Mouse (Mus musculus) neural tube, embryonic 15.5 days (tissue): Measurements from ENCODE around the gene Btd. TPM values are rescaled to one million over a fixed set of nuclear protein-coding genes. Genes with fewer than 3 reads are reported as not detected.

Experiments used
- ATAC-seq: fragments of 200-750 bp; cut with Nextera tagmentation; 2 replicates; pipeline ENCODE4 v1.8.0; 2017; ENCODE audit warnings: mild to moderate bottlenecking, moderate TSS enrichment, moderate library complexity; ENCODE audit not compliant: low FRiP score
- H3K27ac ChIP-seq: fragments of 300-500 bp; sonication (generic); replicated peaks from 2 replicates; pipeline ENCODE4 v1.5.1; 2015; ENCODE audit warnings: mild to moderate bottlenecking, inconsistent platforms
- H3K27me3 ChIP-seq: fragments of 300-500 bp; sonication (generic); replicated peaks from 2 replicates; pipeline ENCODE4 v1.6.1; 2015; ENCODE audit warnings: inconsistent platforms
- H3K36me3 ChIP-seq: fragments of 300-500 bp; sonication (generic); 2 replicates; pipeline ENCODE4 v1.6.1; 2015; ENCODE audit warnings: inconsistent platforms
- H3K4me1 ChIP-seq: fragments of 300-500 bp; sonication (generic); 2 replicates; pipeline ENCODE4 v1.6.1; 2015; ENCODE audit warnings: inconsistent platforms
- H3K4me2 ChIP-seq: fragments of 300-500 bp; sonication (generic); 2 replicates; pipeline ENCODE4 v1.6.1; 2015; ENCODE audit warnings: inconsistent platforms, mild to moderate bottlenecking, moderate library complexity
- H3K4me3 ChIP-seq: fragments of 300-500 bp; sonication (generic); replicated peaks from 2 replicates; pipeline ENCODE4 v1.5.1; 2015; ENCODE audit warnings: mild to moderate bottlenecking, inconsistent platforms
- H3K9ac ChIP-seq: fragments of 300-500 bp; sonication (generic); replicated peaks from 2 replicates; pipeline ENCODE4 v1.6.1; 2015; ENCODE audit warnings: mild to moderate bottlenecking, inconsistent platforms
- H3K9me3 ChIP-seq: fragments of 300-500 bp; sonication (generic); replicated peaks from 2 replicates; pipeline ENCODE4 v1.6.1; 2016; ENCODE audit warnings: inconsistent platforms
- WGBS: fragments of 180-500 bp; shearing (Covaris S2); methylation state at CpG from one replicate; pipeline ENCODE4 v1.1.7; 2015; ENCODE audit warnings: mixed read lengths; 5-methylcytosine and 5-hydroxymethylcytosine counted together
- polyA plus RNA-seq: library from polyadenylated mRNA; unstranded; fragments of >200 nt; fragmentation: Nextera tagmentation; extraction: Ambion mirVana; gene quantifications from 2 replicates; pipeline ENCODE4 v1.2.1, GENCODE M21; 2015

The Btd gene
- polyA plus RNA-seq, 1 experiment from 2014 or later, result 15.6 TPM

GRCm38 (mm10) chr14:31692536-31692935 is 51.7 kb downstream of the Btd start:
- H3K36me3 ChIP-seq, result peaks cover 9% of the 10 kb centered on the region
- no peak overlapping the region for H3K4me2 ChIP-seq
- H3K9me3 ChIP-seq, result no peaks in the 10 kb centered on the region
- no peak overlapping the region for H3K9ac ChIP-seq
- no peak overlapping the region for H3K4me3 ChIP-seq
- H3K27me3 ChIP-seq, result no peaks in the 10 kb centered on the region
- no peak overlapping the region for H3K27ac ChIP-seq
- no peak for ATAC-seq
- no peaks in the 10 kb centered on the region for H3K4me1 ChIP-seq
- 93% methylated on average over 6 of the region's 6 CpGs for WGBS

GRCm38 (mm10) chr14:31696206-31696984 is 55.6 kb downstream of the Btd start:
- Histone ChIP-seq H3K4me2 (no peak overlapping the region), H3K9ac (no peak overlapping the region), H3K9me3 (no peaks in the 10 kb centered on the region), H3K4me1 (no peaks in the 10 kb centered on the region), H3K36me3 (peaks cover 31% of the 10 kb centered on the region), H3K4me3 (no peak overlapping the region), H3K27me3 (no peaks in the 10 kb centered on the region), H3K27ac (no peak overlapping the region)
- WGBS, result 92% methylated on average over 9 of the region's 9 CpGs
- ATAC-seq, result no peak

DNA sequence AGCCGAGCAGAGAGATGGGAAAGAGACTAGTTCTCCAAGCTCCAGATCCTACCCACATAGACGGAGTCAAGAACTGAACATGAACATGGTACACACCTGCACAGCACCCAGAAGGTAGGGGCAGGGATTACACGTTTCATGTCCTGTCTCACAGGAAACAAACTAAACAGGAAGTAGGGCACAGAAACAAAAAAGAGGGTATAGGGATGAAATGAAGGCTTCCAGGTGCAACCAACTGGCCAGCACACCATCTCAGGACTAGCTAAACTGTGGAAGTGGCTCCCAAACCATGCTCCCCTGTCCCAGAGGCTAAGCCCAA is 56.1 kb downstream of the Btd start:
- H3K27ac ChIP-seq, result no peak overlapping the region
- H3K4me3 ChIP-seq, result no peak overlapping the region
- H3K4me2 ChIP-seq, result no peak overlapping the region
- H3K36me3 ChIP-seq, result peaks cover 36% of the 10 kb centered on the region
- ATAC-seq, result no peak
- no peak overlapping the region for H3K9ac ChIP-seq
- whole genome bisulfite sequencing, result 89% methylated on average over 3 of the region's 3 CpGs
- no peaks in the 10 kb centered on the region for H3K9me3 ChIP-seq
- H3K27me3 ChIP-seq, result no peaks in the 10 kb centered on the region
- no peaks in the 10 kb centered on the region for H3K4me1 ChIP-seq

- no peak overlapping the region for H3K4me2 ChIP-seq
- H3K4me1 ChIP-seq, result no peaks in the 10 kb centered on the region
- no peak overlapping the region for H3K4me3 ChIP-seq
- no peak overlapping the region for H3K27ac ChIP-seq
- H3K36me3 ChIP-seq, result peaks cover 39% of the 10 kb centered on the region
- no peak for ATAC-seq
- no peaks in the 10 kb centered on the region for H3K27me3 ChIP-seq
- WGBS, result 97% methylated on average over 3 of the region's 3 CpGs
- H3K9me3 ChIP-seq, result no peaks in the 10 kb centered on the region
- no peak overlapping the region for H3K9ac ChIP-seq
These were observed 56.5 kb downstream of the Btd start for GRCm38 (mm10) chr14:31697346-31697745.

GRCm38 (mm10) chr14:31697755-31698154 is 56.9 kb downstream of the Btd start:
- no peak for ATAC-seq
- no peak overlapping the region for H3K4me2 ChIP-seq
- H3K36me3 ChIP-seq, result peaks cover 43% of the 10 kb centered on the region
- H3K9me3 ChIP-seq, result no peaks in the 10 kb centered on the region
- H3K27me3 ChIP-seq, result no peaks in the 10 kb centered on the region
- no peak overlapping the region for H3K27ac ChIP-seq
- no peak overlapping the region for H3K4me3 ChIP-seq
- 95% methylated on average over 4 of the region's 4 CpGs for WGBS
- no peak overlapping the region for H3K9ac ChIP-seq
- H3K4me1 ChIP-seq, result no peaks in the 10 kb centered on the region

GRCm38 (mm10) chr14:31700376-31700775 is 59.5 kb downstream of the Btd start:
- H3K27me3 ChIP-seq, result no peaks in the 10 kb centered on the region
- H3K36me3 ChIP-seq, result peaks cover 66% of the 10 kb centered on the region
- no peaks in the 10 kb centered on the region for H3K9me3 ChIP-seq
- ATAC-seq, result no peak
- 91% methylated on average over 2 of the region's 2 CpGs for WGBS
- no peak overlapping the region for H3K4me2 ChIP-seq
- H3K4me3 ChIP-seq, result no peak overlapping the region
- H3K9ac ChIP-seq, result no peak overlapping the region
- no peaks in the 10 kb centered on the region for H3K4me1 ChIP-seq
- H3K27ac ChIP-seq, result no peak overlapping the region

DNA sequence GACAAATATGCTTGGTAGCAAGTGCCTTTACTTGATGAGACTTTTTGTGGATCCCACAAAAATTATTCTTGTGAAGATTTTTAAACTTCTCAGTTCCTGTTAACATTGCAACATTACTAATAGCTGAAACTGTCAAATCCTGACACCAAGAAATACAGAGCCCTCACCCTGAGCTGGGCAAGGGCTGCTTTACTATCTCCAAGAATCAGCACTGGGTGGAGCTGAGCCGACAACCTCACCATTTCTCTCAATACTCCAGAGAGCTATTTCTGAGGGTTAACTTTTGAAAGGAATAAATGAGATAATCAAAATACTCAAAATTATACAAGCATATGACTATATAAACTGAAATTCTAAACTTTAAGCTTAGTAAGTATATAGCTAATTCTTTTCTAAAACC is 68.5 kb downstream of the Btd start:
- Histone ChIP-seq H3K36me3 (peaks cover 44% of the 10 kb centered on the region), H3K4me2 (no peak overlapping the region), H3K27ac (no peak overlapping the region), H3K9ac (no peak overlapping the region), H3K4me1 (no peaks in the 10 kb centered on the region), H3K9me3 (no peaks in the 10 kb centered on the region), H3K4me3 (no peak overlapping the region), H3K27me3 (no peaks in the 10 kb centered on the region)
- WGBS, result 86% methylated on average over 1 of the region's 1 CpGs
- ATAC-seq, result no peak

- H3K9me3 ChIP-seq, result no peaks in the 10 kb centered on the region
- H3K4me3 ChIP-seq, result no peak overlapping the region
- no peak overlapping the region for H3K27ac ChIP-seq
- H3K9ac ChIP-seq, result no peak overlapping the region
- peaks cover 64% of the 10 kb centered on the region for H3K36me3 ChIP-seq
- no peaks in the 10 kb centered on the region for H3K4me1 ChIP-seq
- no peak for ATAC-seq
- H3K27me3 ChIP-seq, result no peaks in the 10 kb centered on the region
- H3K4me2 ChIP-seq, result no peak overlapping the region
These were observed 74.8 kb downstream of the Btd start for GRCm38 (mm10) chr14:31715669-31716068.

GRCm38 (mm10) chr14:31717360-31717759 is 76.5 kb downstream of the Btd start:
- Histone ChIP-seq H3K4me2 (no peak overlapping the region), H3K9ac (no peak overlapping the region), H3K9me3 (no peaks in the 10 kb centered on the region), H3K36me3 (peaks cover 62% of the 10 kb centered on the region), H3K4me3 (no peak overlapping the region), H3K4me1 (no peaks in the 10 kb centered on the region), H3K27ac (no peak overlapping the region), H3K27me3 (no peaks in the 10 kb centered on the region)
- WGBS, result 97% methylated on average over 5 of the region's 5 CpGs
- ATAC-seq, result no peak

Other genes starting within 250 kb of the Btd start
- gene Sh3bp5, start 204.9 kb upstream of the Btd start, polyA plus RNA-seq, result 131 and 150 TPM in 2 replicates
- 7.4 and 12.9 TPM in 2 replicates for gene Eaf1, start 146.6 kb upstream of the Btd start, polyA plus RNA-seq
- gene Mettl6, start 146.0 kb upstream of the Btd start, polyA plus RNA-seq, result 40.3 and 47.4 TPM in 2 replicates
- gene Colq, start 49.7 kb upstream of the Btd start, polyA plus RNA-seq, result 0.63 and 3.1 TPM in 2 replicates
- 0.24 and 0.59 TPM in 2 replicates for gene Gm49387, start 150 bp upstream of the Btd start, polyA plus RNA-seq
- gene Hacl1, start 258 bp downstream of the Btd start, polyA plus RNA-seq, result 7.9 and 11.0 TPM in 2 replicates
- 9.1 and 9.4 TPM in 2 replicates for gene Ankrd28, start 189.6 kb downstream of the Btd start, polyA plus RNA-seq